Mouse (Mus musculus) forebrain, embryonic 11.5 days (tissue): ENCODE measurements around the gene Nlgn2. TPM values are rescaled to one million over a fixed set of nuclear protein-coding genes. Genes with fewer than 3 reads are reported as not detected.

Source experiments
- ATAC-seq: fragments of 200-750 bp; cut with Nextera tagmentation; replicated peaks from 2 replicates; pipeline ENCODE4 v1.8.0; 2017; ENCODE audit warnings: moderate TSS enrichment; ENCODE audit not compliant: low FRiP score
- DNase-seq: peaks from one replicate; pipeline ENCODE4 v3.0.0-alpha.2; 2017; ENCODE audit warnings: low spot score
- H3K27ac ChIP-seq: fragments of 300-500 bp; sonication (generic); 2 replicates; pipeline ENCODE4 v1.5.1; 2014; ENCODE audit warnings: low read depth, low read length
- H3K27me3 ChIP-seq: fragments of 300-500 bp; sonication (generic); 2 replicates; pipeline ENCODE4 v1.6.1; 2014; ENCODE audit warnings: mild to moderate bottlenecking, low read length, mixed read lengths; ENCODE audit not compliant: control insufficient read depth, insufficient read depth
- H3K36me3 ChIP-seq: fragments of 300-500 bp; sonication (generic); 2 replicates; pipeline ENCODE4 v1.6.1; 2014; ENCODE audit warnings: mild to moderate bottlenecking, low read length, moderate library complexity, mixed read lengths; ENCODE audit not compliant: control insufficient read depth, insufficient read depth
- H3K4me1 ChIP-seq: fragments of 300-500 bp; sonication (generic); replicated peaks from 2 replicates; pipeline ENCODE4 v1.6.1; 2014; ENCODE audit warnings: low read length, mixed read lengths; ENCODE audit not compliant: control insufficient read depth, insufficient read depth
- H3K4me2 ChIP-seq: fragments of 300-500 bp; sonication (generic); 2 replicates; pipeline ENCODE4 v1.6.1; 2014; ENCODE audit warnings: low read depth, mild to moderate bottlenecking, low read length, moderate library complexity, mixed read lengths; ENCODE audit not compliant: severe bottlenecking
- H3K4me3 ChIP-seq: fragments of 300-500 bp; sonication (generic); 2 replicates; pipeline ENCODE4 v1.5.1; 2014; ENCODE audit warnings: low read depth, low read length
- H3K9ac ChIP-seq: fragments of 300-500 bp; sonication (generic); 2 replicates; pipeline ENCODE4 v1.6.1; 2014; ENCODE audit warnings: low read length
- H3K9me3 ChIP-seq: fragments of 300-500 bp; sonication (generic); 2 replicates; pipeline ENCODE4 v1.6.1; 2016; ENCODE audit warnings: low read length, mixed read lengths; ENCODE audit not compliant: control insufficient read depth
- WGBS: fragments of 180-500 bp; shearing (Covaris S2); extraction: QIAGEN DNeasy Blood & Tissue Kit; methylation state at CpG from one replicate; pipeline ENCODE4 v1.1.7; 2014; 5-methylcytosine and 5-hydroxymethylcytosine counted together
- microRNA-seq: library from miRNA; unstranded; fragments of <30 nt; microRNA quantifications from one replicate; pipeline ENCODE4, GENCODE M21; 2016; ENCODE audit not compliant: insufficient number of aligned reads
- polyA plus RNA-seq: library from polyadenylated mRNA; unstranded; fragments of >200 nt; fragmentation: Nextera tagmentation; extraction: Ambion mirVana; gene quantifications from 2 replicates; pipeline ENCODE4 v1.2.1, GENCODE M21; 2014

The Nlgn2 gene
- polyA plus RNA-seq, 1 experiment from 2014 or later, result 11.1 TPM

DNA sequence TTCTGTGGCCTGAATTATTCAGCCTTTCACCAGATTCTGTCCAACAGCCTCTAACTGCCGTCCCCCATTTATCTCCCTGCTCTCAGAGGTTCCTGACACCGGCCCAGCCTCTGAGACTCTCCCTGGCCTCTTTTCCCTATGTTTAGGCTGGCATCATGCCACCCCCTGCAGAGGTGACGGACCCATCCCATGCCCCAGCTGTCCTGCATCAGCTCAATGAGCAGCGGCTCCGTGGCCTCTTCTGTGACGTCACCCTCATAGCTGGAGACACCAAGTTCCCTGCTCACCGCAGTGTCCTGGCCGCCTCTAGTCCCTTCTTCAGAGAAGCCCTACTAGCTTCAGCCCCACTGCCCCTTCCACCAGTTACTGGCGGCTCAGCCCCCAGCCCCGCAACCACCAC is 61.9 kb downstream of the Nlgn2 start:
- no peak for ATAC-seq

DNA sequence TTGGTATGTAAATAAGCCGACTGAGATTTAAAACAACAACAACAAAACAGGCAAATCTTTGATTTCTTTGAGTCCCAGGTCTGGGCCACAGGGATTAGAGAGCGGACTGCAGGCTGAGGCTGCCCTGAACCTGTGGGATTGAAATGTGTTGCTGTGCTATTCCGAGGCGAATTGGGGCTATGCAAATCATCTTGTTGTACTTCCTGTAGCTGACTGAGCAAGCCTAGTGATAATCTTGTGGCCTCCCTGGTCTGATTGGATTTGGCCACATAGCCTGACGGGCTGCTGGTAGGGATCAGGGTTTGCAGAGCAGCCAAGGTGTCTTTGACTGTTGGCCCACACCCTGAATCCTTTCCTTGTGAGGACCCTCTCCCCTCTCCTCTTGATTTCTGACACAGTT is 62.6 kb downstream of the Nlgn2 start:
- no peak for ATAC-seq
- no peak overlapping the region for H3K9ac ChIP-seq
- DNase-seq, result no peak
- H3K4me1 ChIP-seq, result no peaks in the 10 kb centered on the region
- H3K36me3 ChIP-seq, result no peaks in the 10 kb centered on the region
- WGBS, result 61% methylated on average over 5 of the region's 5 CpGs
- H3K27me3 ChIP-seq, result no peaks in the 10 kb centered on the region
- H3K9me3 ChIP-seq, result no peaks in the 10 kb centered on the region
- H3K4me2 ChIP-seq, result no peak overlapping the region
- H3K4me3 ChIP-seq, result no peak overlapping the region
- no peak overlapping the region for H3K27ac ChIP-seq

More for the DNA sequence above, 61.9 kb downstream of the Nlgn2 start:
- Histone ChIP-seq H3K27ac (no peak overlapping the region), H3K9ac (no peak overlapping the region), H3K4me2 (no peak overlapping the region), H3K4me3 (no peak overlapping the region), H3K4me1 (no peaks in the 10 kb centered on the region), H3K9me3 (no peaks in the 10 kb centered on the region), H3K36me3 (no peaks in the 10 kb centered on the region), H3K27me3 (no peaks in the 10 kb centered on the region)
- no peak for DNase-seq
- WGBS, result 79% methylated on average over 10 of the region's 10 CpGs

Small RNA genes within 50 kb of the gene (microRNA-seq; reads per million reads assigned to microRNA genes)
- not detected for gene Mir6924

Other genes starting within 250 kb of the Nlgn2 start
- 9.3 and 12.6 TPM in 2 replicates for gene Atp1b2, start 231.8 kb downstream of the Nlgn2 start, polyA plus RNA-seq
- not detected in 2 replicates for gene Shbg, start 219.9 kb downstream of the Nlgn2 start, polyA plus RNA-seq
- gene Sat2, start 215.8 kb downstream of the Nlgn2 start, polyA plus RNA-seq, result 13.9 and 17.7 TPM in 2 replicates
- gene Fxr2, start 204.8 kb downstream of the Nlgn2 start, polyA plus RNA-seq, result 33.6 and 44.1 TPM in 2 replicates
- not detected in 2 replicates for gene Sox15, start 182.5 kb downstream of the Nlgn2 start, polyA plus RNA-seq
- gene Mpdu1, start 175.1 kb downstream of the Nlgn2 start, polyA plus RNA-seq, result 39.0 TPM in 2 replicates
- gene Cd68, start 171.6 kb downstream of the Nlgn2 start, polyA plus RNA-seq, result 6.3 and 6.4 TPM in 2 replicates
- gene Eif4a1, start 165.4 kb downstream of the Nlgn2 start, polyA plus RNA-seq, result 827 and 855 TPM in 2 replicates
- gene Senp3, start 155.7 kb downstream of the Nlgn2 start, polyA plus RNA-seq, result 110 and 117 TPM in 2 replicates
- not detected in 2 replicates for gene Tnfsf13, start 152.0 kb downstream of the Nlgn2 start, polyA plus RNA-seq
- 2.4 TPM in 2 replicates for gene Tnfsf12, start 141.9 kb downstream of the Nlgn2 start, polyA plus RNA-seq
- 0.60 and 1.2 TPM in 2 replicates for gene Tnfsfm13, start 141.7 kb downstream of the Nlgn2 start, polyA plus RNA-seq
- gene Polr2a, start 79.1 kb downstream of the Nlgn2 start, polyA plus RNA-seq, result 61.2 and 65.7 TPM in 2 replicates
- gene Slc35g3, start 75.8 kb downstream of the Nlgn2 start, polyA plus RNA-seq, result not detected in 2 replicates
- 1.1 and 1.4 TPM in 2 replicates for gene Zbtb4, start 71.9 kb downstream of the Nlgn2 start, polyA plus RNA-seq
- 0.73 and 1.1 TPM in 2 replicates for gene Chrnb1, start 41.8 kb downstream of the Nlgn2 start, polyA plus RNA-seq
- gene Fgf11, start 35.9 kb downstream of the Nlgn2 start, polyA plus RNA-seq, result 1.3 and 1.7 TPM in 2 replicates
- gene Tmem102, start 32.2 kb downstream of the Nlgn2 start, polyA plus RNA-seq, result 0.32 and 0.65 TPM in 2 replicates
- not detected in 2 replicates for gene Gm39566, start 22.5 kb downstream of the Nlgn2 start, polyA plus RNA-seq
- not detected in 2 replicates for gene Spem2, start 19.3 kb downstream of the Nlgn2 start, polyA plus RNA-seq
- 0.53 TPM in 1 of 2 replicates, not detected in the other for gene Spem1, start 15.6 kb downstream of the Nlgn2 start, polyA plus RNA-seq
- gene Tmem256, start 730 bp upstream of the Nlgn2 start, polyA plus RNA-seq, result 250 and 283 TPM in 2 replicates
- gene Plscr3, start 8.6 kb upstream of the Nlgn2 start, polyA plus RNA-seq, result 64.6 and 71.9 TPM in 2 replicates
- 0.73 TPM in 2 replicates for gene Tnk1, start 20.9 kb upstream of the Nlgn2 start, polyA plus RNA-seq
- 0.40 TPM in 1 of 2 replicates, not detected in the other for gene Tmem95, start 40.2 kb upstream of the Nlgn2 start, polyA plus RNA-seq
- gene Kctd11, start 43.6 kb upstream of the Nlgn2 start, polyA plus RNA-seq, result 2.9 and 3.0 TPM in 2 replicates
- 0.52 and 0.75 TPM in 2 replicates for gene Acap1, start 57.8 kb upstream of the Nlgn2 start, polyA plus RNA-seq
- gene 2810408A11Rik, start 63.2 kb upstream of the Nlgn2 start, polyA plus RNA-seq, result 17.2 and 17.6 TPM in 2 replicates
- gene Neurl4, start 63.3 kb upstream of the Nlgn2 start, polyA plus RNA-seq, result 16.4 and 23.0 TPM in 2 replicates
- 99.2 and 106 TPM in 2 replicates for gene Gps2, start 76.1 kb upstream of the Nlgn2 start, polyA plus RNA-seq
- gene Eif5a, start 84.2 kb upstream of the Nlgn2 start, polyA plus RNA-seq, result 2,045 and 2,063 TPM in 2 replicates
- gene Ybx2, start 98.0 kb upstream of the Nlgn2 start, polyA plus RNA-seq, result 7.1 and 10.1 TPM in 2 replicates
- 13.7 and 14.8 TPM in 2 replicates for gene Slc2a4, start 110.4 kb upstream of the Nlgn2 start, polyA plus RNA-seq
- 3.2 and 6.4 TPM in 2 replicates for gene Cldn7, start 127.0 kb upstream of the Nlgn2 start, polyA plus RNA-seq
- gene Ctdnep1, start 143.4 kb upstream of the Nlgn2 start, polyA plus RNA-seq, result 20.4 and 28.0 TPM in 2 replicates
- 144 and 156 TPM in 2 replicates for gene Elp5, start 144.7 kb upstream of the Nlgn2 start, polyA plus RNA-seq
- gene Gabarap, start 153.4 kb upstream of the Nlgn2 start, polyA plus RNA-seq, result 472 and 477 TPM in 2 replicates
- gene Phf23, start 158.0 kb upstream of the Nlgn2 start, polyA plus RNA-seq, result 61.4 and 63.0 TPM in 2 replicates
- 43.9 and 47.6 TPM in 2 replicates for gene Dvl2, start 162.8 kb upstream of the Nlgn2 start, polyA plus RNA-seq
- 44.0 and 47.6 TPM in 2 replicates for gene Acadvl, start 177.6 kb upstream of the Nlgn2 start, polyA plus RNA-seq
- 18.2 and 21.5 TPM in 2 replicates for gene Dlg4, start 179.2 kb upstream of the Nlgn2 start, polyA plus RNA-seq
- 0.88 and 0.99 TPM in 2 replicates for gene Asgr1, start 216.3 kb upstream of the Nlgn2 start, polyA plus RNA-seq